Mouse (Mus musculus): ENCODE data around the gene Gpx7.

DNA sequence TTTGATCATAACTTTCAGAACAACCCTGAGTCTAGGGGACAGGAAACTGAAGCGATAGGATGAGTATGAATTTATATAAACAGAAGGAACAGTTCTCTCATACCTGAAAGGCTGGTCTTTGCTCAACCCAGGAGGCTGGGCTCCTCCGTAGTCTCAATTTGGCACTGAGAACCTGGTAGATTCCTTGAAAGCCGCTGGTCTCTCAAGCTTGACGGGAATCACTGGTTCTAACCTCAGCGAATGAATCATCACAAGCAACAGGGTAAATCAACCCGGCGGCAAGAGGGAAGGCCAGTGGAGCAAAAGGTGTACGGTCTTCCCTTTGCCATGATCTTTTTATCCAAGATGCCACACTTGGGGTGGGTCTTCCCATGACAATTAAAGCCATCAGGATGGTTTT is 49.3 kb downstream of the Gpx7 start:
- TF ChIP-seq EP300 (IDR thresholded peaks at IDR 0.05; ENCODE audit: low read depth) (no peak), CTCF (IDR thresholded peaks at IDR 0.05; ENCODE audit: low read depth) (no peak)

All from liver, embryonic 14.5 days (tissue).